Mouse (Mus musculus) heart, postnatal 0 days (tissue): ENCODE measurements around the gene Utp18. TPM values are rescaled to one million over a fixed set of nuclear protein-coding genes. Genes with fewer than 3 reads are reported as not detected.
"Not testable (repeated sequence)": the region's sequence is repeated elsewhere in the genome, so short reads cannot be mapped to it uniquely, and the experiment has no call there.

Experiments used
- ATAC-seq: fragments of 200-750 bp; cut with Nextera tagmentation; 2 replicates; pipeline ENCODE4 v1.8.0; 2017; ENCODE audit warnings: low read depth, moderate number of reproducible peaks, moderate library complexity; ENCODE audit not compliant: insufficient read depth
- DNase-seq: peaks from one replicate; pipeline ENCODE4 v3.0.0-alpha.2; 2016; ENCODE audit warnings: low spot score
- H3K27ac ChIP-seq: fragments of 300-500 bp; sonication (generic); 2 replicates; pipeline ENCODE4 v1.5.1; 2014; ENCODE audit warnings: low read depth, mild to moderate bottlenecking
- H3K27me3 ChIP-seq: fragments of 300-500 bp; sonication (generic); 2 replicates; pipeline ENCODE4 v1.6.1; 2014; ENCODE audit warnings: low read length, mixed read lengths; ENCODE audit not compliant: control insufficient read depth, insufficient read depth
- H3K36me3 ChIP-seq: fragments of 300-500 bp; sonication (generic); replicated peaks from 2 replicates; pipeline ENCODE4 v1.6.1; 2014; ENCODE audit warnings: low read length, mixed read lengths; ENCODE audit not compliant: control insufficient read depth, insufficient read depth
- H3K4me1 ChIP-seq: fragments of 300-500 bp; sonication (generic); 2 replicates; pipeline ENCODE4 v1.6.1; 2014; ENCODE audit warnings: antibody characterized with exemption; ENCODE audit not compliant: control insufficient read depth, insufficient read depth
- H3K4me2 ChIP-seq: fragments of 300-500 bp; sonication (generic); 2 replicates; pipeline ENCODE4 v1.6.1; 2014; ENCODE audit warnings: low read depth, mild to moderate bottlenecking, low read length, moderate library complexity
- H3K4me3 ChIP-seq: fragments of 300-500 bp; sonication (generic); 2 replicates; pipeline ENCODE4 v1.5.1; 2014; ENCODE audit warnings: low read depth, low read length
- H3K9ac ChIP-seq: fragments of 300-500 bp; sonication (generic); replicated peaks from 2 replicates; pipeline ENCODE4 v1.6.1; 2014; ENCODE audit warnings: low read depth, low read length, mixed read lengths
- H3K9me3 ChIP-seq: fragments of 300-500 bp; sonication (generic); replicated peaks from 2 replicates; pipeline ENCODE4 v1.6.1; 2016; ENCODE audit warnings: low read length; ENCODE audit not compliant: control insufficient read depth
- CTCF ChIP-seq: IDR thresholded peaks from 2 replicates; pipeline ENCODE4 v1.5.1; 2016; ENCODE audit warnings: antibody characterized with exemption, control low read depth, low read depth
- EP300 ChIP-seq: IDR thresholded peaks from 2 replicates; pipeline ENCODE4 v1.6.1; 2016; ENCODE audit warnings: antibody characterized with exemption, low read depth
- WGBS: fragments of 180-500 bp; shearing (Covaris S2); extraction: QIAGEN DNeasy Blood & Tissue Kit; methylation state at CpG from one replicate; pipeline ENCODE4 v1.1.7; 2014; 5-methylcytosine and 5-hydroxymethylcytosine counted together
- polyA plus RNA-seq: library from polyadenylated mRNA; unstranded; fragments of >200 nt; fragmentation: Nextera tagmentation; extraction: Ambion mirVana; gene quantifications from 2 replicates; pipeline ENCODE4 v1.2.1, GENCODE M21; 2015
- total RNA-seq: library from RNA; depleted of rRNA; stranded (reverse); fragments of >200 nt; gene quantifications from 2 replicates; pipeline ENCODE4 v1.2.3, GENCODE M21; 2014; ENCODE audit warnings: low replicate concordance; rRNA removed

The Utp18 gene
- total RNA-seq, result 11.8 and 12.9 TPM in 2 replicates
- 10.0 and 11.2 TPM in 2 replicates for polyA plus RNA-seq

DNA sequence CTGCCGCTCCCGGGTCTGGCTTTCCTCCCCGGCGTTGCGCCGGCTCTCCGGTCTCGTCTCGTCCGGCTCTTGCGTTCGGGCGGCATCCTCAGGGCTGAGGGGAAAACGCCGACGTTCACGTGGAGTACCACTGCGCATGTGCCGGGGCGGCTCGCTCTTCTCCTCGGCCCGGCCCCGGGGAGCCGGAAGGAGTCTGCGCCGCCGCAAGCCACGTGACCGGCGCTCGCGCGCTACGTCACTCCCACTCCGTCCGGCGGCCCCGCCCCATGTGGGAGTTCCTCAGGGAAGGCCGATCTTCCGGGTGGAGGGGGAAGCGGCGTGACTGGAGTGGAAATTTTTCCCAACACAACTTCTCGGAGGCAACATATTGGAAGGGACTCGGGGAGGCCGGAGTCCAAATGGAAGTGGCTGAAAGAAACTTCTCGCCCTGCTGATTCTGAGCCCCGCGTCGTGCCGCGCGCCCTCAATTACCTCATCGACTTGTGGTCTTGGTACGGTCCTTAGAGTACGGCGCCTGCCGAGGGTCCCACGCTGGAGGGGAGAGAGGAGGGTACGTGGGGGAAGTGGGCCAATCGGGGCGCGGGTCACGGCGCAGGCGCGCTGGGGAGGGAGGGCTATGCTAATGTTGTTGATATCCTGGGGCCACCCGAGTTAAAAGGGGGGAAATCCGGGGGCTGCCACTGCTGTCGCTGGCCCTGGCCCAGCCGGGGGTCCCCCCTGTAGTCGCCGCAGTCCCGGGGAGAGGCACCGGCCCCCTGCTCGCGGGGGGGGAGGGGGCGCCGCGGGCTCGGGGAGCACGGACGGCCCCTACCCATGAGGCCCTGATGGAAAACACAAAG, at the start of gene Utp18, which contains the start of gene Mbtd1:
TSS of gene Utp18 (minus strand) at position 195 of the 839 bp plus-strand sequence.
TSS of gene Mbtd1 (plus strand) at position 281 of the 839 bp plus-strand sequence.
- Histone ChIP-seq H3K4me2 (peak within 1 kb of the TSS; percentile 94), H3K27me3 (no peaks in the 10 kb centered on the region), H3K9me3 (no peaks in the 10 kb centered on the region), H3K27ac (peak within 1 kb of the TSS; percentile 99), H3K4me3 (peak within 1 kb of the TSS; percentile 100), H3K9ac (peak within 1 kb of the TSS; percentile 98), H3K4me1 (peaks cover 15% of the 10 kb centered on the region; the same call in 1 of the 2 replicates), H3K36me3 (peaks cover 7% of the 10 kb centered on the region; the same call in 1 of the 2 replicates)
- no peak for TF ChIP-seq CTCF
- peak; percentile 78; the same call in 1 of the 2 replicates for TF ChIP-seq EP300
- under 1% methylated on average over 54 of the region's 83 CpGs for WGBS
- ATAC-seq (peak; percentile 97), DNase-seq (peak; percentile 97)

DNA sequence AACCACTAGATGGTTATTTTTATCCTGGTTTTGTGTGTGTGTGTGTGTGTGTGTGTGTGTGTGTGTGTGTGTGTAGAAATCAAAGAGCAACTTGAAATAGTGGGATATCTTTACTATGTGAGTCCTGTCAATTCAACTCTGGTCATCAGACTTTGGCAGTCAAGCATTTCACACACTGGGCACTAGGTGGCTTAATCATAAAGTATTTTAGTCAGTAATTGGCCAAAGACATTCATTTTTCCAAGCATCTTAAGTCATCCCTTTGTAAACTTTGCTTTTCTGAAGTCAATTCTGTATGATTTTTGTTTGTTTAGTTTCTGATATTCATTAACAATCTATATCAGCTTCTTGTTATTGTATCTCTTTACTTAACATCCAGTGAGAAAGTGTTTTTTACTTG, 43.5 kb upstream of the Utp18 start:
- no peak overlapping the region for H3K4me3 ChIP-seq
- H3K27me3 ChIP-seq, result no peaks in the 10 kb centered on the region
- H3K9me3 ChIP-seq, result no peaks in the 10 kb centered on the region
- no peak overlapping the region for H3K27ac ChIP-seq
- no peak overlapping the region for H3K9ac ChIP-seq
- peaks cover 76% of the 10 kb centered on the region for H3K36me3 ChIP-seq
- DNase-seq (no peak), ATAC-seq (no peak)
- no peak for TF ChIP-seq CTCF
- no peak for TF ChIP-seq EP300
- no peaks in the 10 kb centered on the region for H3K4me1 ChIP-seq
- H3K4me2 ChIP-seq, result no peak overlapping the region

DNA sequence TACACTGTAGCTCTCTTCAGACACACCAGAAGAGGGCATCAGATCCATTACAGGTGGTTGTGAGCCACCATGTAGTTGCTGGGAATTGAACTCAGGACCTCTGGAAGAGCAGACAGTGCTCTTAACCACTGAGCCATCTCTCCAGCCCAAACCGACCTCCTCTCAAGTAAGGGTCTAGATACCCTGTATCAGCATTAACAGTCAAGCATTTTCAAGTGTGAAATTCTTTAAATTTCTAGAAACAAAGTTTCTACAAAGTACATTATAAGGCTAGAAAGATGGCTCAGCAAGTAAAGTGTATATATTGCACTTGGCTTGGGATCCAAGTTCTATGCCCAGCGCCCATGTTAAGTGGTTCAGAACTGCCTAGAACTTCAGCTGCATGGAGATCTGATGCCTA, 29.5 kb upstream of the Utp18 start:
- not testable (repeated sequence) for DNase-seq, H3K27me3 ChIP-seq, H3K4me3 ChIP-seq, H3K4me2 ChIP-seq, ATAC-seq, H3K9me3 ChIP-seq, H3K4me1 ChIP-seq, H3K27ac ChIP-seq, H3K9ac ChIP-seq
- H3K36me3 ChIP-seq, result peaks cover 53% of the 10 kb centered on the region
- 89% methylated on average over 2 of the region's 2 CpGs for WGBS

DNA sequence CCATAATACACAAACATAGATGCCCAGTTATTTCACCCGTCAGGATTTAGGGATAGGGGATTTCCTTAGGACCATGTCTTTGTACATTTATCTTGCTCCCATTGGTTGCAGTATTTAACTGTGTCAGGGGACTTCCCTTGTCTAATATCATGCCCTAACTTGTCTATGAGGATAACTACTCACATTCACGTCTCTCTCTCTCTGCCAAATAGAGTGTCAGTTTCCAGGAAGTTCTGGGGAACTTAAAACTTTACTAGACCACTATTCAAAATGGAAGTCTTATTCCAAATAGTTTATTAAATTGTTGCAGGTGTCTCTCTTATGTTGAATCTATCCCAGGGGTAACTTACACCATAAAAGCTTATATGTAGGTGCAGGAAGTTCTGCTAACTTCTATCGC, 26.0 kb upstream of the Utp18 start:
- Histone ChIP-seq H3K27me3 (no peaks in the 10 kb centered on the region), H3K36me3 (peaks cover 60% of the 10 kb centered on the region), H3K4me1 (no peaks in the 10 kb centered on the region), H3K4me2 (no peak overlapping the region), H3K4me3 (no peak overlapping the region), H3K27ac (no peak overlapping the region), H3K9ac (no peak overlapping the region), H3K9me3 (no peaks in the 10 kb centered on the region)
- no peak for DNase-seq
- 82% methylated on average over 3 of the region's 3 CpGs for WGBS
- TF ChIP-seq EP300, result no peak
- TF ChIP-seq CTCF, result no peak
- ATAC-seq, result no peak

DNA sequence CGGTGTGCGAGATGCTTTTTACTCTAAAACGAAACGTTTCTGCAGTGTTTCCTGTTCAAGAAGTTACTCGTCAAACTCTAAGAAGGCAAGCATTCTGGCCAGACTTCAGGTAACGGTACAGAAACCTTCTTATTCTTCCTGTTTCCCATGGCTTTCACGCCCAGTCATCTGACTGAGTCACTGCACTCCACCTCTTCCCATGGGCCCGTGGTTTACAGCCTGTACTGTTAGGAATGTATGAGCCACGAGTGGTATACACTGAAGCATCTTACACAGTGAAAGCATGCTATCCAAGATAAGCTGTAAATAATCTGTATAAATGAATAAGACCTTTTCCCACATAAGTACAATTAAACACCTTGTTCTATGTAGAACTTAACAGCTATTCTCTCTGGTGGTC, 23.3 kb upstream of the Utp18 start:
- no peak overlapping the region for H3K4me3 ChIP-seq
- H3K9ac ChIP-seq, result no peak overlapping the region
- no peaks in the 10 kb centered on the region for H3K27me3 ChIP-seq
- WGBS, result 82% methylated on average over 9 of the region's 9 CpGs
- H3K9me3 ChIP-seq, result no peaks in the 10 kb centered on the region
- peaks cover 60% of the 10 kb centered on the region for H3K36me3 ChIP-seq
- H3K4me2 ChIP-seq, result no peak overlapping the region
- no peak for DNase-seq
- TF ChIP-seq CTCF (no peak), EP300 (no peak)
- no peaks in the 10 kb centered on the region for H3K4me1 ChIP-seq
- no peak for ATAC-seq
- no peak overlapping the region for H3K27ac ChIP-seq

DNA sequence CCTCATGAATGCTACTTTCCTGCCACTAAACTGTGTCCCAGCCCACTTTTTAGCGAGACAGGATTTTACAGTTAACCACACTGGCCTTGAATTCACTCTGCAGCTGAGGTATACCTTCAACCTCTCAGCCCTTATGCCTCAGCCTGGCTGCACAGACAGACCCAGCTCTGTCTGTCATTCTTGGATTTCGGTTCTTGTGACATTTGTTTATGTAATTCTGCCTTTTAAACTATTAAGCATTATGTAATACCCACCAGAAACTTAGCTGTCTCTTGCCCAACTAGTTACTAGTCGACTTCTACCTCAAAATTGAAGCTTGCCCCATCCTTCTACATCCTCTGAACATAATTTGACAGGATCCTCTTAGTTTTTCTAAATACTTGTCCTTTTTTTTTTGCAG, 22.3 kb upstream of the Utp18 start:
- Histone ChIP-seq H3K4me3 (no peak overlapping the region), H3K27me3 (no peaks in the 10 kb centered on the region), H3K9ac (no peak overlapping the region), H3K36me3 (peaks cover 56% of the 10 kb centered on the region), H3K9me3 (no peaks in the 10 kb centered on the region), H3K4me1 (no peaks in the 10 kb centered on the region), H3K4me2 (no peak overlapping the region), H3K27ac (no peak overlapping the region)
- DNase-seq (no peak), ATAC-seq (no peak)
- 86% methylated on average over 3 of the region's 3 CpGs for WGBS
- TF ChIP-seq CTCF (no peak), EP300 (no peak)
